Mouse (Mus musculus): Measurements from ENCODE around the gene Pou3f1.

Gene Pou3f1

GRCm38 (mm10) chr4:124656518-124656853 is at the start of gene Pou3f1:
Gene Pou3f1 (plus strand): TSS chr4:124656807.
- DNase-seq (ENCODE audit: low read depth, low spot score), result no peak

- no peak for DNase-seq (ENCODE audit: low read depth, low spot score)
Measured at GRCm38 (mm10) chr4:124607166-124607565, 49.4 kb upstream of the Pou3f1 start.

GRCm38 (mm10) chr4:124610066-124610465 is 46.5 kb upstream of the Pou3f1 start:
- DNase-seq (ENCODE audit: low read depth, low spot score), result no peak

GRCm38 (mm10) chr4:124610703-124611102 is 45.9 kb upstream of the Pou3f1 start, which contains the start of gene 3100002H09Rik:
Gene 3100002H09Rik (minus strand): TSS chr4:124610803.
- DNase-seq (ENCODE audit: low read depth, low spot score), result no peak

- no peak for DNase-seq (ENCODE audit: low read depth, low spot score)
Measured at GRCm38 (mm10) chr4:124611768-124612167, 44.8 kb upstream of the Pou3f1 start.

- no peak for DNase-seq (ENCODE audit: low read depth, low spot score)
Measured at GRCm38 (mm10) chr4:124614189-124614588, 42.4 kb upstream of the Pou3f1 start.

- no peak for DNase-seq (ENCODE audit: low read depth, low spot score)
Measured at GRCm38 (mm10) chr4:124615406-124615960, 41.1 kb upstream of the Pou3f1 start.

GRCm38 (mm10) chr4:124615986-124616385 is 40.6 kb upstream of the Pou3f1 start:
- no peak for DNase-seq (ENCODE audit: low read depth, low spot score)

- no peak for DNase-seq (ENCODE audit: low read depth, low spot score)
Measured at GRCm38 (mm10) chr4:124616636-124617035, 40.0 kb upstream of the Pou3f1 start.

GRCm38 (mm10) chr4:124618599-124618998 is 38.0 kb upstream of the Pou3f1 start:
- DNase-seq (ENCODE audit: low read depth, low spot score), result no peak

GRCm38 (mm10) chr4:124621406-124621805 is 35.2 kb upstream of the Pou3f1 start:
- DNase-seq (ENCODE audit: low read depth, low spot score), result no peak

GRCm38 (mm10) chr4:124622566-124622965 is 34.0 kb upstream of the Pou3f1 start:
- no peak for DNase-seq (ENCODE audit: low read depth, low spot score)

- no peak for DNase-seq (ENCODE audit: low read depth, low spot score)
Measured at GRCm38 (mm10) chr4:124624111-124624581, 32.5 kb upstream of the Pou3f1 start.

GRCm38 (mm10) chr4:124626836-124627235 is 29.8 kb upstream of the Pou3f1 start:
- no peak for DNase-seq (ENCODE audit: low read depth, low spot score)

GRCm38 (mm10) chr4:124631456-124631855 is 25.2 kb upstream of the Pou3f1 start:
- no peak for DNase-seq (ENCODE audit: low read depth, low spot score)

- no peak for DNase-seq (ENCODE audit: low read depth, low spot score)
Measured at GRCm38 (mm10) chr4:124632856-124633255, 23.8 kb upstream of the Pou3f1 start.

- no peak for DNase-seq (ENCODE audit: low read depth, low spot score)
Measured at GRCm38 (mm10) chr4:124633281-124633680, 23.3 kb upstream of the Pou3f1 start.

GRCm38 (mm10) chr4:124639715-124640114 is 16.9 kb upstream of the Pou3f1 start:
- DNase-seq (ENCODE audit: low read depth, low spot score), result no peak

- DNase-seq (ENCODE audit: low read depth, low spot score), result no peak
Measured at GRCm38 (mm10) chr4:124643859-124644258, 12.7 kb upstream of the Pou3f1 start.

GRCm38 (mm10) chr4:124644974-124645433 is 11.6 kb upstream of the Pou3f1 start:
- DNase-seq (ENCODE audit: low read depth, low spot score), result no peak

- no peak for DNase-seq (ENCODE audit: low read depth, low spot score)
Measured at GRCm38 (mm10) chr4:124646591-124646990, 10.0 kb upstream of the Pou3f1 start.

GRCm38 (mm10) chr4:124647909-124648308 is 8.7 kb upstream of the Pou3f1 start:
- no peak for DNase-seq (ENCODE audit: low read depth, low spot score)

- no peak for DNase-seq (ENCODE audit: low read depth, low spot score)
Measured at GRCm38 (mm10) chr4:124652886-124653285, 3.7 kb upstream of the Pou3f1 start.
